Mouse (Mus musculus): ENCODE data around the gene Nfyc. TPM values are rescaled to one million over a fixed set of nuclear protein-coding genes. Genes with fewer than 3 reads are reported as not detected.

Nfyc gene
- 184 and 187 TPM in 2 replicates for polyA plus RNA-seq (2012; rRNA removed; ENCODE audit: low replicate concordance)

GRCm38 (mm10) chr4:120831472-120831871, at the start of gene Nfyc:
TSS of gene Nfyc (minus strand) at chr4:120831572.

GRCm38 (mm10) chr4:120854588-120855319, 23.4 kb upstream of the Nfyc start, which contains the start of gene Rims3:
TSS of gene Rims3 (plus strand) at chr4:120854816.

DNA sequence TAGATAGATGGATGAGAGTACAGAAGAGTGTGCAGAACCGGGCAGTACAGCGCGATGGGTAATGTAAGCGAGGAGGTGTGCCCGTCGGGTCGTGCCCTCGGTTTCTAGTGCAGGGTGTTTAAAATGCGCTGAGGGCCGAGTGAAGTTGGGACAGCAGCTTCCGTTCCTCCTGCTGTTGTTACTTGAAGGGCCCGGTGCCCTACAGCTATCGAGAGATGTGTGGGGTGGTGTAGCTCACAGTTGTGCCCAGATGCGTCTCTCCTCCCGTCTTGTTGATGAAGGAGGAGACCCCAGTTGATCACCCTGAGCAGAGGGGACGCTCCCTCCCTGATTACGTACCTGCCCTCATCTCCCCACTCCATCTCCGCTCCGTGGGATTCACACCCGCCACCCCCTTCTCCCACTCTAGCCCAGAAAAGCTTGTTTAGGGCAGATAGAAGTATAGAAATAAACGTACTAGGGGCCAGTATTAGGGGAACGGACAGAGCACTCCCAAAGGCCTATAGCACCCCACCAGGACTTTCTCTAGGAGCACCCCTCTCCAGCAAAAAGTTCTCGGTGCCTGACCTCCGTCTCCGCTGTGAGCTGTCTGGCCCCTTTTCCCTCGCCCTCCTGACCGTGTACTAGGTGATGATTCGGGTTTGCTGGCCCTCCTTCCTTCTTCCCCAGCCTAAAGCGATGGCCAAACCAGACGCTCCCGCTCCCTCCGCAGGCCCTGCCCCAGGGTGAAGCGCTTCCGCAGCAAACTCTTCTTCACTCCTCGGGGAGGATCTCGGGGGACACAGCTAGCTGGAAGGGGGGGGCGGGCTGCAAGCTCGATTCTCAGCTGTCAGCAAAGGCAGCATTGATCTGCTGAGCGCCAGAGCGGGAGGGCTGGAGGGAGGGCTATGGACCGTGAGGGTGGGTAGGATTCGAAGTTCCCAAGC, 83.2 kb downstream of the Nfyc start, which contains the start of gene Kcnq4:
TSS of gene Kcnq4 (minus strand) at position 672 of the 926 bp plus-strand sequence.

Other genes starting within 250 kb of the Nfyc start
- not detected in 2 replicates for gene Gm8439, start 242.8 kb downstream of the Nfyc start, polyA plus RNA-seq (2012; rRNA removed; ENCODE audit: low replicate concordance)
- 28.2 and 28.6 TPM in 2 replicates for gene Cited4, start 165.0 kb downstream of the Nfyc start, polyA plus RNA-seq (2012; rRNA removed; ENCODE audit: low replicate concordance)
- 3.5 and 5.5 TPM in 2 replicates for gene Kcnq4, start 83.0 kb downstream of the Nfyc start, polyA plus RNA-seq (2012; rRNA removed; ENCODE audit: low replicate concordance)
- gene Rims3, start 23.2 kb upstream of the Nfyc start, polyA plus RNA-seq (2012; rRNA removed; ENCODE audit: low replicate concordance), result 0.18 and 0.61 TPM in 2 replicates
- 1.1 and 1.3 TPM in 2 replicates for gene Exo5, start 93.4 kb upstream of the Nfyc start, polyA plus RNA-seq (2012; rRNA removed; ENCODE audit: low replicate concordance)
- gene Zfp69, start 120.1 kb upstream of the Nfyc start, polyA plus RNA-seq (2012; rRNA removed; ENCODE audit: low replicate concordance), result 1.1 TPM in 2 replicates
- gene Smap2, start 185.7 kb upstream of the Nfyc start, polyA plus RNA-seq (2012; rRNA removed; ENCODE audit: low replicate concordance), result 15.0 and 26.8 TPM in 2 replicates
- gene Col9a2, start 207.8 kb upstream of the Nfyc start, polyA plus RNA-seq (2012; rRNA removed; ENCODE audit: low replicate concordance), result 0.28 and 0.43 TPM in 2 replicates